Mouse (Mus musculus): ENCODE data around the gene Nkx2-4. TPM values are rescaled to one million over a fixed set of nuclear protein-coding genes. Genes with fewer than 3 reads are reported as not detected.

Nkx2-4 gene
- polyA plus RNA-seq, 1 experiment from 2014 or later, result not detected

- Histone ChIP-seq H3K27ac (ENCODE audit: low read depth, low read length) (no peak overlapping the region), H3K27me3 (replicated peaks; ENCODE audit: control insufficient read depth, insufficient read depth, low read length) (no peaks in the 10 kb centered on the region; the same call in 1 of the 2 replicates), H3K4me3 (ENCODE audit: low read depth, low read length) (no peak overlapping the region), H3K4me2 (no peak overlapping the region), H3K36me3 (ENCODE audit: control insufficient read depth, insufficient read depth, low read length) (no peaks in the 10 kb centered on the region; the same call in 1 of the 2 replicates), H3K4me1 (replicated peaks; ENCODE audit: control insufficient read depth, insufficient read depth, low read length) (no peaks in the 10 kb centered on the region), H3K9ac (ENCODE audit: low read depth, low read length) (no peak overlapping the region), H3K9me3 (ENCODE audit: control insufficient read depth, low read length) (no peaks in the 10 kb centered on the region)
- ATAC-seq (replicated peaks; ENCODE audit: low FRiP score) (no peak), DNase-seq (ENCODE audit: low spot score) (no peak)
- 92% methylated on average over 4 of the region's 4 CpGs for whole genome bisulfite sequencing
These were observed 10.8 kb downstream of the Nkx2-4 start for GRCm38 (mm10) chr2:147074399-147074798.

GRCm38 (mm10) chr2:147073962-147074361, 11.3 kb downstream of the Nkx2-4 start:
- WGBS, result 89% methylated on average over 2 of the region's 2 CpGs
- no peaks in the 10 kb centered on the region for H3K4me1 ChIP-seq (replicated peaks; ENCODE audit: control insufficient read depth, insufficient read depth, low read length)
- no peak overlapping the region for H3K9ac ChIP-seq (ENCODE audit: low read depth, low read length)
- H3K4me2 ChIP-seq, result no peak overlapping the region
- H3K27ac ChIP-seq (ENCODE audit: low read depth, low read length), result no peak overlapping the region
- no peaks in the 10 kb centered on the region for H3K9me3 ChIP-seq (ENCODE audit: control insufficient read depth, low read length)
- no peaks in the 10 kb centered on the region; the same call in 1 of the 2 replicates for H3K36me3 ChIP-seq (ENCODE audit: control insufficient read depth, insufficient read depth, low read length)
- DNase-seq (ENCODE audit: low spot score) (no peak), ATAC-seq (replicated peaks; ENCODE audit: low FRiP score) (no peak)
- no peak overlapping the region for H3K4me3 ChIP-seq (ENCODE audit: low read depth, low read length)
- no peaks in the 10 kb centered on the region for H3K27me3 ChIP-seq (replicated peaks; ENCODE audit: control insufficient read depth, insufficient read depth, low read length)

- no peak for ATAC-seq (replicated peaks; ENCODE audit: low FRiP score)
- 77% methylated on average over 1 of the region's 1 CpGs for WGBS
- no peak overlapping the region for H3K27ac ChIP-seq (ENCODE audit: low read depth, low read length)
- no peak overlapping the region for H3K9ac ChIP-seq (ENCODE audit: low read depth, low read length)
- H3K4me1 ChIP-seq (replicated peaks; ENCODE audit: control insufficient read depth, insufficient read depth, low read length), result peaks cover 9% of the 10 kb centered on the region
- H3K4me3 ChIP-seq (ENCODE audit: low read depth, low read length), result no peak overlapping the region
- no peak overlapping the region for H3K4me2 ChIP-seq
- no peaks in the 10 kb centered on the region for H3K9me3 ChIP-seq (ENCODE audit: control insufficient read depth, low read length)
- no peaks in the 10 kb centered on the region for H3K27me3 ChIP-seq (replicated peaks; ENCODE audit: control insufficient read depth, insufficient read depth, low read length)
- no peak for DNase-seq (ENCODE audit: low spot score)
- H3K36me3 ChIP-seq (ENCODE audit: control insufficient read depth, insufficient read depth, low read length), result no peaks in the 10 kb centered on the region; the same call in 1 of the 2 replicates
These were observed 14.9 kb downstream of the Nkx2-4 start for GRCm38 (mm10) chr2:147070305-147070704.

GRCm38 (mm10) chr2:147069077-147069476, 16.2 kb downstream of the Nkx2-4 start:
- ATAC-seq (replicated peaks; ENCODE audit: low FRiP score) (no peak), DNase-seq (ENCODE audit: low spot score) (no peak)
- Histone ChIP-seq H3K27me3 (replicated peaks; ENCODE audit: control insufficient read depth, insufficient read depth, low read length) (no peaks in the 10 kb centered on the region), H3K4me3 (ENCODE audit: low read depth, low read length) (no peak overlapping the region), H3K27ac (ENCODE audit: low read depth, low read length) (no peak overlapping the region), H3K4me1 (replicated peaks; ENCODE audit: control insufficient read depth, insufficient read depth, low read length) (peaks cover 9% of the 10 kb centered on the region), H3K36me3 (ENCODE audit: control insufficient read depth, insufficient read depth, low read length) (no peaks in the 10 kb centered on the region; the same call in 1 of the 2 replicates), H3K9ac (ENCODE audit: low read depth, low read length) (no peak overlapping the region), H3K4me2 (no peak overlapping the region), H3K9me3 (ENCODE audit: control insufficient read depth, low read length) (no peaks in the 10 kb centered on the region)
- 81% methylated on average over 1 of the region's 1 CpGs for WGBS

- Histone ChIP-seq H3K4me2 (no peak overlapping the region), H3K9me3 (ENCODE audit: control insufficient read depth, low read length) (no peaks in the 10 kb centered on the region), H3K4me3 (ENCODE audit: low read depth, low read length) (no peak overlapping the region), H3K36me3 (ENCODE audit: control insufficient read depth, insufficient read depth, low read length) (no peaks in the 10 kb centered on the region; the same call in 1 of the 2 replicates), H3K27me3 (replicated peaks; ENCODE audit: control insufficient read depth, insufficient read depth, low read length) (no peaks in the 10 kb centered on the region), H3K4me1 (replicated peaks; ENCODE audit: control insufficient read depth, insufficient read depth, low read length) (peaks cover 9% of the 10 kb centered on the region), H3K9ac (ENCODE audit: low read depth, low read length) (no peak overlapping the region), H3K27ac (ENCODE audit: low read depth, low read length) (0 out of 2 replicates have a peak overlapping the region, but pooled peaks have one; percentile 19)
- ATAC-seq (replicated peaks; ENCODE audit: low FRiP score), result peak; percentile 88
- 59% methylated on average over 1 of the region's 1 CpGs for WGBS
- no peak for DNase-seq (ENCODE audit: low spot score)
These were observed 17.6 kb downstream of the Nkx2-4 start for GRCm38 (mm10) chr2:147067480-147068246.

GRCm38 (mm10) chr2:147053229-147053892, 31.9 kb downstream of the Nkx2-4 start:
- no peak overlapping the region for H3K9ac ChIP-seq (ENCODE audit: low read depth, low read length)
- ATAC-seq (replicated peaks; ENCODE audit: low FRiP score) (no peak), DNase-seq (ENCODE audit: low spot score) (no peak)
- H3K9me3 ChIP-seq (ENCODE audit: control insufficient read depth, low read length), result no peaks in the 10 kb centered on the region
- WGBS, result 86% methylated on average over 2 of the region's 2 CpGs
- no peaks in the 10 kb centered on the region for H3K4me1 ChIP-seq (replicated peaks; ENCODE audit: control insufficient read depth, insufficient read depth, low read length)
- H3K36me3 ChIP-seq (ENCODE audit: control insufficient read depth, insufficient read depth, low read length), result peaks cover 17% of the 10 kb centered on the region; the same call in 1 of the 2 replicates
- no peak overlapping the region for H3K27ac ChIP-seq (ENCODE audit: low read depth, low read length)
- H3K4me2 ChIP-seq, result no peak overlapping the region
- no peaks in the 10 kb centered on the region for H3K27me3 ChIP-seq (replicated peaks; ENCODE audit: control insufficient read depth, insufficient read depth, low read length)
- no peak overlapping the region for H3K4me3 ChIP-seq (ENCODE audit: low read depth, low read length)

- ATAC-seq (replicated peaks; ENCODE audit: low FRiP score), result no peak
- no peaks in the 10 kb centered on the region for H3K4me1 ChIP-seq (replicated peaks; ENCODE audit: control insufficient read depth, insufficient read depth, low read length)
These were observed 38.2 kb downstream of the Nkx2-4 start for GRCm38 (mm10) chr2:147047051-147047450.

GRCm38 (mm10) chr2:147035864-147036263, 49.4 kb downstream of the Nkx2-4 start:
- no peaks in the 10 kb centered on the region for H3K9me3 ChIP-seq (ENCODE audit: control insufficient read depth, low read length)
- no peak overlapping the region for H3K27ac ChIP-seq (ENCODE audit: low read depth, low read length)
- no peaks in the 10 kb centered on the region for H3K4me1 ChIP-seq (replicated peaks; ENCODE audit: control insufficient read depth, insufficient read depth, low read length)
- no peaks in the 10 kb centered on the region for H3K27me3 ChIP-seq (replicated peaks; ENCODE audit: control insufficient read depth, insufficient read depth, low read length)
- H3K36me3 ChIP-seq (ENCODE audit: control insufficient read depth, insufficient read depth, low read length), result peaks cover 17% of the 10 kb centered on the region
- ATAC-seq (replicated peaks; ENCODE audit: low FRiP score), result no peak
- no peak overlapping the region for H3K4me3 ChIP-seq (ENCODE audit: low read depth, low read length)
- 92% methylated on average over 2 of the region's 2 CpGs for WGBS
- no peak for DNase-seq (ENCODE audit: low spot score)
- H3K9ac ChIP-seq (ENCODE audit: low read depth, low read length), result no peak overlapping the region
- no peak overlapping the region for H3K4me2 ChIP-seq

More at GRCm38 (mm10) chr2:147047051-147047450, 38.2 kb downstream of the Nkx2-4 start:
- Histone ChIP-seq H3K27me3 (replicated peaks; ENCODE audit: control insufficient read depth, insufficient read depth, low read length) (no peaks in the 10 kb centered on the region), H3K4me2 (no peak overlapping the region), H3K9ac (ENCODE audit: low read depth, low read length) (no peak overlapping the region), H3K36me3 (ENCODE audit: control insufficient read depth, insufficient read depth, low read length) (peaks cover 18% of the 10 kb centered on the region), H3K4me3 (ENCODE audit: low read depth, low read length) (no peak overlapping the region), H3K27ac (ENCODE audit: low read depth, low read length) (no peak overlapping the region), H3K9me3 (ENCODE audit: control insufficient read depth, low read length) (no peaks in the 10 kb centered on the region)
- 92% methylated on average over 3 of the region's 3 CpGs for WGBS
- no peak for DNase-seq (ENCODE audit: low spot score)

Data from liver, embryonic 11.5 days (tissue).